Mouse (Mus musculus) ovary, postnatal 10 days (tissue): Measurements from ENCODE around the gene Adamts4.

Experiments used
- DNase-seq: peaks from one replicate; pipeline ENCODE4 v3.0.0; 2022; ENCODE audit warnings: low spot score

Adamts4 gene

DNA sequence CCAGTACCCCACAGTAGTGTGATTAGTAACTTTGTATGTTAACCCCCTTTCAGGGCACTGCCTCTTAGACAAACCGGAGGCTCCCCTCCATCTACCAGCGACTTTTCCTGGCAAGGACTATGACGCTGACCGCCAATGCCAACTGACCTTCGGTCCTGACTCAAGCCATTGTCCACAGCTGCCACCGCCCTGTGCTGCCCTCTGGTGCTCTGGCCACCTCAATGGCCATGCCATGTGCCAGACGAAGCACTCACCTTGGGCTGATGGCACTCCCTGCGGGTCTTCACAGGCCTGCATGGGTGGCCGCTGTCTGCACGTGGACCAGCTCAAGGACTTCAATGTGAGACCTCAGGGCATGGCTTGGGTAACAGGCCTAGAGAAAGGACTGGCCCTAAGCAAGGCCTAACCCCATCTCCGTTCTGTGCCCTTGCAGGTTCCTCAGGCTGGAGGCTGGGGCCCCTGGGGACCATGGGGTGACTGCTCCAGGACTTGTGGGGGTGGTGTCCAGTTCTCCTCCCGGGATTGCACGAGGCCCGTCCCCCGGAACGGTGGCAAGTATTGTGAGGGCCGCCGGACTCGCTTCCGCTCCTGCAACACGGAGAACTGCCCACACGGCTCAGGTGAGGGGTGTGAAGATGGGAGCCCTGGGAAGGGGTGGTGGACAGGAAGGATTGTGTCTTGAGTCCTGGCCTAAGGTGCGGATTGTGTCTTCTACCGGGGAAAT is 6.0 kb downstream of the Adamts4 start:
- DNase-seq, result no peak

DNA sequence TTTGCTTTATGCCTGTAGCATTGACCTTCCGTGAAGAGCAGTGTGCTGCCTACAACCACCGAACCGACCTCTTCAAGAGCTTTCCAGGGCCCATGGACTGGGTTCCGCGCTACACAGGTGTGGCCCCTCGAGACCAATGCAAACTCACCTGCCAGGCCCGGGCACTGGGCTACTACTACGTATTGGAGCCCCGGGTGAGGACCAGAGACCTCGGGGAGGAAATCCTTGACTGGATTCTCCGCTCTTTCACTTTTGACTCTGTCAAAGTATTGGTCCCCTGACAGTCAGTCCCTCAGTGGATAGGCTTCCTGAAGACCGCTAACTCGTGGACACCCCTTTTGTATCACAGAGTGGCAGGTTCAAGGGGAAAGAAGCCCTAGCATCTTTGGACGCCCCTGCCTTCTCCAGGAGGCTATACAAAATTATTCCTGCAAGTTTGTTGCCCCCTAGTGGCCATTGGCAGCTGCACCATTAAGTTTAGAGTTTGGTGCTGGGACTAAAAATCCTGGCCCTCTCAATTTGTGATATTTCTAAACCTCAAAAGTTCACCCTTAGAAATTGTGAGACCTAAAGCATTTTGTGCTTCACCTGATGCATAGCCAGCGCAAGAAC is 6.8 kb downstream of the Adamts4 start:
- DNase-seq, result no peak

DNA sequence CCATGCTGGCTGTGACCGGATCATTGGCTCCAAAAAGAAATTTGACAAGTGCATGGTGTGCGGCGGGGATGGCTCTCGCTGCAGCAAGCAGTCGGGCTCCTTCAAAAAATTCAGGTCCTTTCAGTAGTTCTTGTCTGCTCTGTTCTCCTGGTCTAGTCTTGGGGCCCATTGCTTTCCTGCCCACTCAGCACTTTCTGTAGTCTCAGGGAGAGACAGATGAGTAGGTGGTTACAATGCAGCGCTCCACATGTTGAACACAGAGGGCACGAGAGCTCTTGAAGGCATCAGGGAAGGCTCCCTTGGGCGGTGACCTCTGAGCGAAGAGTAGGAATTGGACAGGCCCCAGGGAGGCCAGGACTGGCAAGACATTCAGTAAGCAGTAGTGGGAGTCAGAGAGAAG is 7.6 kb downstream of the Adamts4 start:
- no peak for DNase-seq

DNA sequence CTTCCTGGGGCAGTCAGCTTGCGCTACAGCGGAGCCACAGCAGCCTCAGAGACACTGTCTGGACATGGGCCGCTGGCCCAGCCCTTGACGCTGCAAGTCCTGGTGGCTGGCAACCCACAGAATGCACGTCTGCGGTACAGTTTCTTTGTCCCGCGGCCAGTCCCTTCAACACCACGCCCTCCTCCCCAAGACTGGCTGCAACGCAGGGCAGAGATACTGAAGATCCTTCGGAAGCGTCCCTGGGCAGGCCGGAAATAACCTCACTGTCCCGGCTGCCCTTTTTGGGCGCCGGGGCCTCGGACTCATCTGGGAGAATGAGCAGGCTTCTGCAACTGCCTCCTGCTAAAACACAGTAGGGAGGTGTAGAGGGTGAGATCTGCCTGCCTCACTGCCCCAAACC is 8.7 kb downstream of the Adamts4 start:
- no peak for DNase-seq

DNA sequence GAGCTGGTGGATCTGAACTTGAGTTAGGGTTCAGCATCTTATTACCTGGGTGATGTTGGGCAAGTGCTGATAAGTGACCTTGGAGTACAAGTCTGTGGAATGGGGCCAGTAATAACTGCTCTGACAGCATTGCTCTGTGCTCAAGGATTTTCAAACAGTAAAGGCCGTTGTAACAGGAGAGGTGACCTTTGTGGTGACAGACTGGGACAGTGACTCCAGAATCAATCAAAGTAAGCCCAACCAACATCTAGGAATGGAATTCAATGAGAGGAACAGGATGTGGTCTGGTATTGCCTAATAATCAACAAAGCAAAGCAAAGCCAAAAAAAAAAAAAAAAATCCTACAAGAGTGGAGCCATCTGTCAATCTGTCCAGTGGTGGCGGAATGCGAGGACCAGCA is 10.1 kb downstream of the Adamts4 start:
- DNase-seq, result no peak

DNA sequence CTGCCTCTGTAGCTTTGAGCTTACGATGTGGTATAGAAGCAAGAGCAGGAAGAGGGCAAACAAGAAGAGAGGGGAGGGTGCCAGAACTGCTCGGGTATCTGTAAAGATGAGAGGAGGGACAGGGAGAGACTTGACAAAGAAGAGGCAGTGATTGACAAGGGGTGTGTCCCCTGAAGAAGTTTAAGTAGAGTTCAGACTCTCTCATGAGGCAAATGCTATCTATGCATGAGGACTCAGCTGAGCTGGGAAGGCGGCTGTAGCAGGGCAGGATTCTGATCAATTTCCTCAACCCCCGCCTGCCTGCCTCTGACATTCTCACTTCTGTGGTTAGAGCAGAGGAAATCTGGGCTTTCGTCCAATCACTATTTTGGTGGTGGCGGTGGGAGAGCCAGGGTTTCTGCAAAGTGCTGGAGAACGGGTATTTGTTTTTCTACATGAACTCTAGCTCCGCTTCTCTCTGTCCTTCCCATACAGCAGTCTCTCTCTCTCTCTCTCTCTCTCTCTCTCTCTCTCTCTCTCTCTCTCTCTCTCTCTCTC is 12.4 kb downstream of the Adamts4 start:
- DNase-seq, result no peak

DNA sequence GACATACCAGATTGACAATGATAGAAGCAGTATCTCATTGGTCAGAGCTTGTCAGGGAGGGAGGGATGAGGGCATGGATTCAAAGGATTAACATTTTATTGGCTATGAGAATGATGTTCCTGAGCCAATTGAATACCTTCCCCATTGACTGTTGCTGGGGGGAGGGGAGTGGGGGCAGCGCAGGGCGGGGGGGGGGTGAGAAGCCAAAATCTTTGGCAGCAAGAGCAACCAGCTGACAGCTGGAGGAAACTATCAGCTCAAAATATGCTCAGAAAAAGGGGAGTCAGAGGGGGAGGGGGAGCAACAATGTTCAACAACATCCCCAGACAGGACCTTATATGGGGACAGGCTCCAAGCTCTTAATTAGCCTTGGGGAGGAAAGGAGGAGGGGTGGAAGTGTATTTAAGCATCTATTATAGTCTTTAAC is 13.0 kb downstream of the Adamts4 start:
- no peak for DNase-seq

DNA sequence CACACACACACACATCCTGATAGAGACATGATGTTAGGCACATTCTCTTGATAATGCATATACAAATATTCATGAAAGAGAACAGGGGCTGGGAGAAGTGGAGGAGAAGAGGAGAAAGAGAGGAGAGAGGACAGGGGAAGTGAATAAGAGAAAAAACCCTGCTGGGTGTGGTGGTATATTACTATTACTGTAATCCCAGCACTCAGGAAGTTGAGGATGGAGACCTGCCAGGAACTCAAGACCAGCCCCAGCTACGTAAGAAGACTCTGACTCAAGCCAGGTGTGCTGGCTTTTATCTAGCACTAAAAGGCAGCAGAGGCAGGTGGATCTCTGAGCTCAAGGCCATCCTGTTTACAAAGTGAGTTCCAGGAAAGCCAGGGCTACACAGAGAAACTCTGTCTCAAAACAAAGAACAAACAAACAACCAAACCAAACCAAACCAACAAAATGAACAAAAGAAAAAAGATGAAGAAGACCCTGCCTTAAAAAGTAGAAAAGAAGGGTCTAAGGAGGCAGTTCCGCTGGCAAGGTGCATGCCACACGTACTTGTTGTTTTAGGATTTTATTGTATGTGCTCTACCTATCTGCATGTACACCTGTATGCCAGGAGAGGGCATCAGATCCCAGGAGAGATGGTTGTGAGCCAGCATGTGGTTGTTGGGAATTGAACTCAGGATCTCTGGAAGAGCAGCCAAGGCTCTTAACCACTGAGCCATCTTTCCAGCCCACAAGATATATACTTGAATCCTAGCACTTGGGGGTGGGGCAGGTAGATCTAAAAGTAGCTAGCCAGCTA is 13.6 kb downstream of the Adamts4 start:
- no peak for DNase-seq

DNA sequence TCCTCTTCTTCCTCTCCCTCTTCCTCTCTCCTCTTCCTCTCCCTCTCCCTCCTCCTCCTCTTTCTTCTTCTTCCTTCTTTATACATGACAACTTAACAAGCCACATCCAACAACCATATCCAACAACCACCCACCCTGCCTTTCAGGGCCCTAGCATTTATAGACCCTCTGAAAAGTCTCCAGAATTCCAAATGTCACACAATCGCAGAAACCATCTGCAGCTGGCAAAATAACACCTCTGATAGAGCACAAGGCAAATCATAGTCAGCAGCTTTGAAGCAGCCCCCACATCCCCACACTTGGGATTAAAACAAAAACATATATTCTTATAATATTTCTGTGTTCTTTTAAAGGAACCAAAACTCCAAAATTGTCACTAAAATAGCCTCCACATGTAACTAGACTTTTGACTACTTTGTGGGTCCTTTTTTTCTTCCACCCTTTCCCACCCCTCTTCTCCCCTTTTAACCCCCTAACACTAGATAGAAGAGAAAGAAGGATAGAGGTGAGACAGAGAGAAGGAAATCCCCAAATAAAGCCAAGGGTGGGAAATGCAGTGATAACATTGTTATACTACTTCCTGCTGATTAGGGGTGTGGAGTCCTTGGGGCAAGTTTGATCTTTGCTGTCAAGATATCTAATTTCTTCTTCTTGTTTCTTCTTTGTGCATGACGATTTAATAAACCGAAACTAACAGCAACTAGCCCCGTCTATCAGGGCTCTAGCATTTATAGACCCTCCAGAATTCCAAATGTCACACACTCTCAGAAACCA is 15.9 kb downstream of the Adamts4 start:
- no peak for DNase-seq

DNA sequence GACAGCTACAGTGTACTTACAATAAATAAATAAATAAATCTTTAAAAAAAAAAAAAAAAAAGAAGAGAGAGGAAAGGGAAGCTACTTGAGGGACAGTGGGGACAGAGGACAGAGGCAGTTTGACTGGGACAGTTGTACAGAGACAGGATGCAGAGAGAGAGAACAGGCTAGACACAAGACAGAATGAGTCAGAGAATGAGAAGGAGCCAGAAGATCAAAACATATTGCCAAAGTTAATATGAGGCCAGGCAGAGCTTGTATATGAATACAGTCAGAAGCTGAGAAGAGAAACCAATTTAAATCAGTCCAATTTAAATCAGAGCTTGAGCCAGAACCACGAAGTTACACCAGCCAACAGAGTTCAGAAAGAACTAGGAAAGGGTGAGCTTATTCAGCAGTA is 18.1 kb downstream of the Adamts4 start:
- no peak for DNase-seq

DNA sequence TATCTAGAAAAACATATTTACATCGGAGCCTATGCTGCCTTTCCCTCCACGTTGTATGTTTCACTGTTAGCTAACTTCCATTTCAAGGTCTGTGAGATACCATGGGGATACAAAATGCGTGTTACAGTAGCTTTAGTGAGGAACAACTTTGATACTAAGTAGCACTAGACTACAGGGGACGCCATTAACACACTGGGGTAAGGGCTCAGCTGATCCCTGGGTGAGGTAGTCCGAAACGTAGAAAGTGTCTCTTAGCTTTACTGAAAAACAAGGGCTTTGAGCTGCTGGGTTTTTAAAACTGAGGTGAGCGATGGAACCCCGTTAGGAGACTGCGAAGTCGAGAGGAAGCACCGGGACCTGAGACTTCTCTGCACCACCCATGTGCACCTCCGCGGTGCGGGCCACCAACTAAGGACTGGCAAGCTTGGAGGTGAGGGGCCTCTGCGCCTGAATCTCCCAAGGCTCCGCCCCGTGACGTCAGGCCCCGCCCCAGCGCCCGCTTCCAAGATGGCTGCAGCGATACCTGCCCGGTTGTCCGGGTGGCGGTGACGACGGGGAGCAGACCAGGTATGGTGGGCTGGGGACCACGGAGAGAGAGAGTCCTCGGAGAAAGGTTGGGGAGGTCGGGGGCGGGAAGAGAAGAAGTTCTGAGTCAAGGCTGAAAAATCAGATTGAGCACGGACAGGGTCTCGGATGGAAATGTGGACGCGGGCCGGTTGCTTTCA is 19.8 kb downstream of the Adamts4 start, which contains the start of gene B4galt3:
B4galt3 (plus strand) TSS at position 481 of the 725 bp plus-strand sequence.
- peak; percentile 94 for DNase-seq

DNA sequence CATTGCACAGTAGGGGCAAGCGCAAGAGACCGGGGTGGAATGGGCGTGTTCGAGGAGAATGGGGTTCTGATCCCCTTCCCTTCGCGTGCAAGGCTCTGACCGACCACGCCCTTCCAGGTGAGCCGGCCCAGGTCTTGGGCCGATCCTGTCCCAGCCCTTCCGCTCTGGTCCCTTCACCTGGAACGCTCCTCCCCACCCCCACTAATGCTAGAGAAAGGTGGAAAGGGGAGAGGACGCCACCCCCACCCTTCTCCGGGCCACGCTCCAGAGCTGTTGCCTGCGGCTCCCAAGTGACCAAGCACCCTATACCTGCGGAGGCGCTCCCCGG is 20.3 kb downstream of the Adamts4 start:
- no peak for DNase-seq

DNA sequence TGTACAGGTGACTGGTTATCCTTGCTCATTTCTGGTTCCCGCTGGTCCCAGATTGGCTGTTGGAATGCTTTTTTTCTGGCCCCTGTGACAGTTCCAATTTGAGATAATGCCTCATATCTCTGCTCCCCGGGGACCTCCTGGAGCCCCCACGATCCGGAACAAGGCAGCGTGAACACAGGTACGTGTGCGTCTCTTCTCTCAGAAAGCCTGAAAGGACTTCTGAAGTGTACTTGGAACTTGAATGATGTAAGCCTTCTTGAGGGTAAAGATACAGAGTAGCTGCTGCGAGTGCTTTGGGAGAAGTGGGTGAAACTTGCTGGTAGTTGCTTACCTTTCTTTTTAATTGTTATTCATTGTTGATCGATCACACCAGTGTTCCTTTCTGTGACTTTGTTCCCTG is 21.0 kb downstream of the Adamts4 start:
- DNase-seq, result no peak

DNA sequence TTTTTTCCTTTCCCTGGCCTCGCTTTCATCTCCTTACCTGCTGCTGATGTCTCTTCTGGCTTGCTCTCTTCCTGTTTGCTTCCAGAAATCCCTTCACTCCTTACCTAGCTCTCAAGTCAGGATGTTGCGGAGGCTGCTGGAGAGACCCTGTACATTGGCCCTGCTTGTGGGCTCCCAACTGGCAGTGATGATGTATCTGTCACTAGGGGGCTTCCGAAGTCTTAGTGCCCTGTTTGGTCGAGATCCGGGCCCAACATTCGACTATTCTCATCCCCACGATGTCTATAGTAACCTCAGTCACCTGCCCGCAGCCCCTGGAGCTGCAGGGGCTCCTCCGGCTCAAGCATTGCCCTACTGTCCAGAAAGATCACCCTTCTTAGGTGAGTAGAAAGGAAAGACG is 21.4 kb downstream of the Adamts4 start:
- DNase-seq, result no peak

DNA sequence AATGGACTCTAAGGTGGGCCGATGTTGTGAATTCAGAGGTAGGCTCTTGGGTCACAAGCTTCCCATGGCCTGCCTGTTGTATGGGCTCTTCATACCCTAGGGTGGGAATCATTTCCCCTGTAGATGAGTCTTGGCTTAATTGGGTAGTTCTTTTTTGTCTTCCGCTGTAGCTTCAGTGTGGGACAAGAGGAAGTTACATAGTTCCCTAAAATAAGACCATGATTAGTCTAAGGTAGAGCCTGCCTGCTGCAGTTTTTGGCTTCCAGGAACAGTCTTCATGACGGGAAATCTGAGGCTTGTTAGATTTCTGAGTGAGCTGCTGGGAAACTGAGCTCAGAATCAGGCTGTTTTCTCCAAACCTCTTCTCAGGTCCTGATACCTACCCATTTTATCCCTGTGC is 21.9 kb downstream of the Adamts4 start:
- no peak for DNase-seq

DNA sequence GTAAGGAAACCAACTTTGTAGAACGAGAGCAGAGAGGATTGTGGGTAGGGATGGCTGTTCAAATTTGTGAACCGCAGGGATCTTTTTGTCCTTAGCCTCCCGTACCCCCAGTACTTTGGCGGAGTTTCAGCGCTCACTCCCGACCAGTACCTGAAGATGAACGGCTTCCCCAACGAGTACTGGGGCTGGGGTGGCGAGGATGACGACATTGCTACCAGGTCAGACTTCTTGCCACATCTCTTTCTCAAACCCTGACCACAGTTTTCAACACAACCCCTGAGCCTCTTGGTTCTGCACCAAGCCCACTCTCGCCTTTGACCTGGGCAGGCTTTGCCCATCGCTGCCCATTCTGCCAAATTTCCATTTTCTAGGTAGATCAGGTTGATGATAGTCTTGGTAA is 23.9 kb downstream of the Adamts4 start:
- DNase-seq, result no peak

DNA sequence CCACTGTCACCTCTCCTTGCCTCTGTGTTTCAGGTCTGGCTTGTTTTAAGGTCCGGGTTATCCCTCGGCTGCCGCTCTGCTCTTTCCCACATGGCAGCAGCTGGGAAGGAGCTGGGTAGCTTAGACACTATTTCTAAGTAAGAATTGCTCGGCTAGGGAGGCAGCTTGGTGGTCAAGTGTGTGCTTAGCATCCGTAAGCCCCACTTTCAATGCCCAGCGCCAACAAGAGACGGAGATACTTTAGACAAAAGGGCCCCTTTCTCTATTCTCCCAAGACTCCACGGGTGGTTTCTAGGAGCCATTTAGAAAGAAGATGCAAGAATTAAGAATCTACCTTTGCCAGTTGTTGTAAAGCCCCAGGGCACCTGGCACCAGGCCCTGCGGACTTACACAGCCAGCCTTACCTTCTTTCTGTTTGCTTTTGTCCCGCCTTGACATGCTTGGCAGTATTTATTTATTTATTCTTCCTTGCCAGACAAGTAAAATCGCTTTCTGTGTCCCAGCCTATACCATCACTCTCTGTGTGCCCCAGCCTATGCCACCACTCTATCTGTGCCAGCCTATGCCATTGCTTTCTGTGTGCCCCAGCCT is 25.0 kb downstream of the Adamts4 start:
- DNase-seq, result no peak

DNA sequence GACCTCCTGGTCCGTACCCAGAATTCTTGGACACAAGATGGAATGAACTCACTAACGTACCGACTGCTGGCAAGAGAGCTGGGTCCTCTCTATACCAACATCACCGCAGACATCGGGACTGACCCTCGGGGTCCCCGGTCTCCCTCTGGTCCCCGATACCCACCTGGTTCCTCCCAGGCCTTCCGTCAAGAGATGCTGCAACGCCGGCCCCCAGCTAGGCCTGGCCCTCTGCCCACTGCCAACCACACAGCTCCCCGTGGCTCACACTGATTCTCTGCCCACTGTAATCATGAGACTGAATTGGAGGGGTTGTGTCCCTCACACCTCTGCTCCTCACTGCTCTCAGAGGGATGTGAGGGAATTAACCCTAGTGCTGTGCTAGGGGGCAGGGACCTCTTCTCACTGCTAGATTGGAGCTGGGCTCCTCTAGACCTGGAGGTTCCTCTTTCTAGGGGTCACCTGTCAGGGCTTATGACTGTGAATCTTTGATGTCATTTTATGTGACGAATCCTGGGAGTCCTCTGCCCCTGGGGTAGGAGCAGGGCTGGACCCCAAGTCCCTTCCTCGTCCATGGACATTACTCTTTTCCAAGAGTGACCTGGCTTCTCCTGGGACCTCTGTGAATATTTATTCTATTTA is 26.0 kb downstream of the Adamts4 start:
- no peak for DNase-seq

DNA sequence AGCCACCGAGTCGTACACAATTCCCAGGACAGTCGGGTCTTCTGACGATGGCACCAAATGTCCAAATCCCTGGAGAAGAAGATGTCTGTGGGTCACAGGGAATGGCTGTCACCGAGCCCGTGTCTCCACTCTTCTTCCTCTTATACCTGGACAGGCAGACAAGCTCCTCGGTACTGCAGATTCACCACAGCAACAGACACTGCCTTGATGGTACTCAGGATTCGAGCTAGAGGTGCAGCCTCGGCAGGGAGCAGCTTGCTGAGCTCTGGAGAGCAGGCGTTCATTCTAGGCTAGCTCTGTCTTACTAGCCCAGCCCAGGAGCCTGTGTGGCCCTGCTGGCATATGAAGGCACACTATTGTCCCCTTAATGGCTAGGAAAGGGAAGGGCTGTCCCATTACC is 27.5 kb downstream of the Adamts4 start:
- no peak for DNase-seq

DNA sequence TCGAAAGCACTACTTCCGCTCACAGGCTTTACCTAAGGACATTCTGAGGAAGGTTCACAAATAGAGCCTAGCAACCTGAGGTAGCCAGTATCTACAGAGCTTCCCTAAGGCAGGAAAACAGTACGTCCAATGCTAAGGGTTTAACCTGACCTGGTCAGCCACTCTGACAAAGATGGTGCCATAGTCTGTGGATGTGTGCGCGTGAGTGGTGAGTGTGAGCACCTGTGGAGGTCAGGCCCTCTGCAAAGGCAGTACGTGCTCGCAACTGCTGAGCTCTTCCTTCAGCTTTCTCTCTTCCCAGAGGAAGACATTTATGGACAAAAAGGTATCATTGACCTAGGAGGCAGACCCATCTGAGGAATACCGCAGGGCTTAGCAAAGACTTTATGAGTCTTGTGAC is 28.2 kb downstream of the Adamts4 start:
- no peak for DNase-seq
